Mouse (Mus musculus) MN1 (cell line): ENCODE data around the gene Cenpi.
"Not testable (repeated sequence)": the region's sequence is repeated elsewhere in the genome, so short reads cannot be mapped to it uniquely, and the experiment has no call there.

Source experiments
- DNase-seq: peaks from one replicate; pipeline ENCODE4 v3.0.0-alpha.2; 2016; ENCODE audit warnings: low spot score

Gene Cenpi

DNA sequence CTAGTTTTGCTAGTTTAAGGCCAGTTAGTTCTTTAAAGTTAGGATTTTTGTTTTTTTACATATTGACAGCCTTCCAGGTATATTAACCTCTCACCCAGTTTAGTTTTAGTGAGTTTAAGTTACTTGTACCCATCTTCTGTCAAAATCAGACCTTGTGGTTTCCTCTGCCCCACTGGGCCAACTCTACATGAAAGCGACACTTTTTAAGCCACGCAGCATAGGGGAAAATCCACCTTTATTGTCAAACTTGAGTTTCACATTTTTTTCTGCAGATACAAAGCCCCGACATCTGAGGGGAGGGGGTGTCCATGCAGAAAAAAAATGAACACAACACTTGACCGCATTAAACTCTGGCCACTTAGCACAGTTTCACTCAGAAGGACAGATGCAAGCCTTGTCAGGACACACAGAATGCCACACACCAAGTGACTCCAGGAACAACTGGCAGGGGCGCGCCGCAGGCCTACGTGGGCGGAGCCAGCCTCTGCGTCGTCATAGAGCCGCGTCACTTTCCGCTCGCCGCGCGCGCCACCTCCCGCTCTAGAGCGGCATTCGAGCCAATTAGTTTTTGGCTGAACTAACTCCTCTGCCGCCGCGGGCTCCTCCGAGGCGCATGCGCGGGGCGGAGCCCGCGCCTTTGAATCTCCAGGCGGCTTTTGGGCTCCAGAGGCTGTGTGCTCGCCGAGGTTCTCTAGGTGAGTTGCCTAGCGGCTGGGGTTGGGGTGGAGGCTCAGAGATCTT, at the start of gene Cenpi:
Cenpi (plus strand) TSS at position 551 of the 741 bp plus-strand sequence.
- DNase-seq, result peak; percentile 90

DNA sequence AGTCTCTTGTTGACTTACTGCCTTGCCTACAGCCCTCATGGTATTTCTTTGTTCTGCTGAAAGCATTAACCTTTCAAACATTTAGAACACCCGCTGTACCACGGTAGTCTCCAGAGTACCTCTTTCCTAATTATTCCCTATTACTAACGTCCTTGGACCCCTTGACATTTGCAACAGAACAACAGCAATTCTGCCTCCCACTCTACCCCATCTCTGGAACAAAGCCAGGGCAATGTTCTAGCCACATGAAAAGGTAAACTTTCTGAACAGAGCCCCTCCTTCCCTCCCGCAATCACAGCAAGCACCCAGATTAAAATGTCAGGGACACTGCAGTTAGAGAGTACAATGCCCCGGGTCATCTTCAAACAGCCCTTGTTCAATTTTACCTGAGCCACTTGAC, 46.7 kb upstream of the Cenpi start:
- DNase-seq, result no peak

DNA sequence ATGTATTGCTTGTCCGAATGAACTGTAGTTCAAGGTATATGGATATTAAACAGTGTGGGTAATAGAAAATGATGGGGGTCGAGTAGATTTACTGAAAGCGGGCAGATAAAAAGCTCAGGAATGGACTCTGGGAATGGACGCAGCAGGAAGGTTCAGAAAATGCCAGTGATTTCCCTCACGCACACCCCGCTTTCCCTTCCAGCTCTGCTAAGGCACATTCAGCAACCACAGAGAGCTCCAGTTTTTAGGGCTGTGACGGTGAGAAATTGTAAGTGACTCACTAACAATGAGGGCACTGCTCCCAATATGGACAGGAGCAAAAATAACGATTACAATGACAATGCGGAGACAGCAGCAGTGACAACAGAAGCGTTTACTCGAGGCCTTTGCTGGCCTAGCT, 45.8 kb upstream of the Cenpi start:
- no peak for DNase-seq

DNA sequence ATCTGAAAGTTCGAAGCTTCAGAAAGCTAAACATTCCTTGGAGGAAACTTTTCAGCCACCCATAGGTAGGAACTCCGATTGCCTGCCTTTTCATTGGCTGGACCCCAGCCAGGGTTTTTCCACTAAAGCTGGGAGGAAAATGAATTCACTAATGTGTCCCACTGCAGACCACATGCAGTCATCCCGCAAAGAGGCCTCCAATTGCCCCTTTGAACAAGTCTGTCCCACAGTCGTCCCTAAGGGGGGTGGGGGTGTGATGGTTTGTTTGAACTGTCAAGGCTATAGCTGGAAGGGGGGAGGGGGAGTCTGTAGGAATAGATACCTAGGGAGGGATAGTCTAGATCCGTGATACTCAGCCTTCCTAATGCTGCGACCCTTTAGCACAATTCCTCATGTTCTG, 32.2 kb upstream of the Cenpi start:
- DNase-seq, result no peak

DNA sequence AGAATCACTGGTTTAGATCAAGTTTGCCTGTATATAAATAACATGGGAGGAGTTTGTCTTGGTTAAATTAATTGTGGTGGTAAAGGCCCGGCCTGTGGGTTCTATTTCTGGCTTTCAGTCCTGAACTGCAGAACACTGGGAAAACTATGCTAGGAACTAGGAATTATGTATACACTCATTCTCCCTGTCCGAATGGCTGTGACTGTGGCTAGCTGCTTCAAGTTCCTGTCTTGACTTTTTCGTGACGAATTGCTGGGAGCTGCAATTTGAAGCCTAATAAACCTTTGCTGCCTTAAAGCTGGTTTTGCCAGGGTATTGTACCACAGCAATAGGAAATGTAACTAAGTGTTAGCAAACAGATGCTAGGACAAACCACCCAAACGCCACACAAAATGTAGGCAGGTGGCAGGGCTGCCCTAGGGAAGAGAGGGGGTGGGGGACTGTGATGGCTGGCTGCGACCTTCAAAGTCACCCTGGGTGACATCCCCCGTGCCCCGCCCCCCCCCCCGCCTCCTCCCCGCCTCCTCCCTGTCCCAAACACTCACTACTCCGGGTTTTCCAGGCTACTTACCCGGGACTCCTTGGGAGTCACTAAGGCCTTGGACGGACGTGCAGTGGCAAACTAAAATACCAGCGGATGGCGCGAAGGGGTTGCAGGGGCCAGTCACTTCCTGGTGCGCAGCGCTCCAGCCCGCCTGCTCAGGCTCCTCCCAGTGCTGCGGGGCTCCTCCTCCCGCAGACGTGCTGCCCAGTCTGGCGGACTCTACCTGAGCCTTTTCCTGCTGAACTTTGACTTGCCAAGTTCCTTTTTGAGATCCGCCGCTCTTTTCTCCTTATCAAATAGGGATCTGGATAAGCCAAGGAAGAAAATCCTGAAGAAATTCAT, 31.4 kb upstream of the Cenpi start, which contains the start of gene Trmt2b:
Trmt2b (minus strand) TSS at position 710 of the 886 bp plus-strand sequence.
- DNase-seq, result peak; percentile 49

DNA sequence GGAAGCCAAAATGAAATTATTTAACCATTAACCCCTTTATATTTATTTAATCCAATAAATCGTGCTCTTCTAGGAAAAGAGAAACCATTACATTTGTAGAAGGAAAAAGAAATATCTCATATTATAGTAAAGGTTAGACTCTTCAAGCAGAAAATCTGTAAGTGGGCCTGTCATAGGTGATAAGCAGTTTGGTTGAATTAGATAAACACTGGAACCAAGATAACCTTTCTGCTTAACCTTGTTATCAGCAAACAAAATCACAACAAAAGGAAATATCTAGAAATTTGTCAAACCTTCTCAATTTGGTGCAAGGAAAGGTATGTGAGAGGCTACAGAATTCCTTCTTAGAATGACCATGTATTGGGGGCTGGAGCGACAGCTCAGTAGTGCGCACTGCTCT, 27.4 kb upstream of the Cenpi start:
- DNase-seq, result no peak

DNA sequence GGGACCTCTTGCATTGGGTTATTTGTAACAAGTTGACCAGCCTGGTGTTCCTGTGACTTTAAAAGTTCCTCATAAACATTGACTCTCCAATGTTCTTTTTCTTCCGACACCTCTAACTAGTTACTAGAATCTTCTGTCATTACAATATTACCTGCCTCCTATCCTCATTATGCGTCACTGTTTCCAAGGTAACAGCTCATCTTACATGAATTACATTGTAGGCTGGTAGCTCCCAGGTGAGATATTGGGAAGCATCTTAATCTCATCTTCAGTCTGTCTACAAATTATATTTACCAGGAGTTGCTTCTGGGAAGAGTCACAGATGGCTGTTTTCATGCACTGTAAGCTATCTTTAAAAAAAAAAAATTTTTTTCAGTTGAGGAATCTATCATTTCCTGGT, 22.8 kb upstream of the Cenpi start:
- DNase-seq, result no peak

DNA sequence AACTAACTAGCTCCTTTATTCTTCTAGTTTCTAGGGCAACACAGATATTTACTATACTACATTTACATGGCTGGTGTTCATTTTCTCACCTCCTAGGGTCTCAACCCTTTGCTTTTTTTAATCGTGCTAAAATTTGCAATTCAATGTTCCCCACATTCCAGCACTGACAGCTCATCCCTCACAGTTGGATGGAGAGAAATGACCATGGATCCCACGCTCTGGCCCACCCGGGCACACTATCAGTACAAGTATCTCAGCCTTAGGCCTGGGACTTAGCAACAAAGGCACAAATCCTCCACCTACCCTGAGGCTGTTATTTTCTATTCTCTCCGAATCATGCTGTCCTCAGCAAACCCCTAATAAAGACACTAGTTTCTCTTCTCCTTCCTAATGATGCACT, 22.1 kb upstream of the Cenpi start:
- DNase-seq, result no peak

DNA sequence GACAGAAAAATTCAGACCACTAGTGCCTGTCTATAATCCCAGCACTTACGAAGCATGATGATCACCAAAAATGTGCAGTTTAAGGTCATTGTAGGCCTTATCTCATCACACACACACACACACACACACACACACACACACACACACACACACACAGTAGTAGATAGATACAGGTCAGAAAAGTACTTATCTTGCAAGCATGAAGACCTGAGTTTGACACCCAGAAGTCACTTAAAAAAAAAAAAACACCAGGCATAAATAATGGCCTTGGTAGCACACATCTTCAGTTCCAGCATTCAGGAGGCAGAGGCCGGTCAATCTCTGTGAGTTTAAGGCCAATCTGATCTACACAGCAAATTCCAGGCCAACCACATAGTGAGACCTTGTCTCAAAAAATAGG, 20.6 kb upstream of the Cenpi start:
- no peak for DNase-seq

DNA sequence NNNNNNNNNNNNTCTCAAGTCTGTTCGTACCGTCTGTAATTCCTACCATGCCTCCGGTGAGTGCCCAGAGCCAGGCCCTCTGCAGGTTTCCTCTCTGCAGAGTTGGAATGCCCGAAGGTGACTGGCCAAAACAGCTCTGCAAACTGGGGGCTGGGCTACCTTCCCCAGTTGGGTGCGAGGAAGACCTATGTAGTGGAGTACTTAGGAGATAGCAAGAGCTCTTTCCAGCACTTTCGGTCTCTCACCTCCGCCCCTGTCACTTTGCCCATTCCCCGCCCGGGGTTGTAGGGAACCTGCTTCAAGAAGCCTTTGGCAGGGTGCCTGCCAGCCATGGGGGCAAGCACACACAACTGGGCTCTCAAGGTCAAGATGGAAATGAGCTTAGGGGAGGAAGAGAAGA, 11.6 kb upstream of the Cenpi start:
- DNase-seq, result no peak

DNA sequence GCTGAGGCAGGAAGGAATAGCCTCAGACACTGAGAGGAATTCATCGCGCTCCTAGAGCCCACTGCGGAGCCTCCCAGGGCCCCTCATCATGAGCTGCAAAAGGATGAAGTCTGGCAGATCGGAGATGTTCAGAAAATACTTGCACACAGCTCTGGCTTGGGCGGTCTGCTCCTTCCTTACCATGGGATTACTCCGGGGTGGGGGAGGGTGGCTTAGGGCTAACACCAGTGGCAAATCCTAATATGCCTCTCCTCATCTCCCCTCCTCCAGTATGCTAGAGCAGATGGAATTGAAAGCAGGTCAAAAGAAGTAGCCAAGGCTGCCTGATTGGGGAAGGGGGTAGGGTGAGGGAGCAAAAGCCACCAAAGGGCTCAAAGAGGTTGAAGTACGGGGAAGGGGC, 11.1 kb upstream of the Cenpi start:
- no peak for DNase-seq

DNA sequence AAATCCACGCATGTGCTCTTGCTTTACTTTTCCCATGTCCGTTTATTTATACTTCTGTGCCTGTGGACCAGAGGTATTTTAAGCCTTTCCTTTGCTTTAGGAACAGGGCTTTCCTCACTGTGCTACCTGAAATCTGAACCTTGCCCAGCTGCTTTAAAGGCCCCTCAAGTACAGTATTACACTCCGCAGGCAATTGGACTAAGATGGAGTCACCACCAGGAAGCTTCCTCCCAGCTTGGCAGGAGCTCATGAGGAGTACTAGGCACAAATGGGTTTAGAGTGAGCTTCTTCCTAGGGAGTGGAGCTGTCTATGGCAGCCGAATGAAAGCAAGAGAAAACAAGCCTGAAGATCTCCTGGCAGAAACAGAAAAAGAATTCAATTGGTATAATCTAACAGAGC, 10.7 kb upstream of the Cenpi start:
- DNase-seq, result no peak

DNA sequence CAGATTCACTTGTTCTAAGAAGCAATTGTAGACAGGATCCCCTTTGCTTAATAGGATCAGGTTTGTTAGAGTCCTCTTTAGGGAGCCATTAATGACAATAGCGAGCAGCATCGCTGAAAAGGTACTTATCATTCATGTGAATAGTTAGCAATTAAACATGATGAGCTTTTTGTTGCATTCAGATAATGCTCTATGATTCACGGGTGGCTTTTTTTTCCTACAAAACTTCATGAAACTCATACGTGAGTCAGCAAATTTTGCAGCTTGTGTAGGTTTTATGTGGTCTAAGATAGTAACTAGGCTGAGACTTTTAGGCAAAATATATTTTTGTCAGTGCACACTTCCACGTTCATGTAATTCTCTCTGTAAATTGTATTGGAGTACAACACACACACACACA, 7.7 kb upstream of the Cenpi start:
- DNase-seq, result no peak

DNA sequence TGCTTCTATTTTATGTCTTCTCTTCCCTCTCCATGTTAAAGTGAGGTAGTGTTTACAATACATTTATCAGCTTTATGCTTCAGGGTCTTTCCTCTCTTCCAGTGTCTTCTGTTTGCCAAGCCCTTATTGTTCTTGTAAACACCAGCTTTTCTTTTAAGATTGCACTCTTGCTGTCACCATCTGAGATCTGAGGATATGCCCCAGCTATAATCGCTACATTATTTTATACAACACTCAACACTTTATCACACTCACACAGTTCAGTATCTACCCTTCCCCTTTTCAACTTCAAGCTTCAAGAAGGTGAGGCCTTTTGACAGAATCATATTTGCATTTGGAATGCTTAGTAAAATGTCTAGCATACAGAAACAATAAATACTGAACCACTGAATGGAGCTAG, 4.6 kb upstream of the Cenpi start:
- DNase-seq, result no peak

DNA sequence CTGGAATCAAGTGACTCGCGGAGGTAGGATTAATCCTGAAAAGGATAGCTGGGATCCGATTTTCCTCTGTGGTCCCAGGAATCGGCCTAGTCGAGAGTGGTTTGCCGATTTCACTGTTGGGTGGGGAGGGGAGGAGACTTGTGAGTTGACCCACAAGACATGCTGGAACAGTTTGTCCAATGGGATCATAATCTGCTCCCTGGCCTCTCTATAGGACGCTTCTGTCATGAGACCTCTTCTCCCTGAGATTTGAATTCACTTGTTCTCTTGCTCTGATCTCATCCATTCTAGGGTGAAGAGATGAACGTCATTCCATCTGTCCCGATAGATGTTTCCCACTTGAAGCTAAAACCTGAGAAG, 371 bp downstream of the Cenpi start:
- no peak for DNase-seq

DNA sequence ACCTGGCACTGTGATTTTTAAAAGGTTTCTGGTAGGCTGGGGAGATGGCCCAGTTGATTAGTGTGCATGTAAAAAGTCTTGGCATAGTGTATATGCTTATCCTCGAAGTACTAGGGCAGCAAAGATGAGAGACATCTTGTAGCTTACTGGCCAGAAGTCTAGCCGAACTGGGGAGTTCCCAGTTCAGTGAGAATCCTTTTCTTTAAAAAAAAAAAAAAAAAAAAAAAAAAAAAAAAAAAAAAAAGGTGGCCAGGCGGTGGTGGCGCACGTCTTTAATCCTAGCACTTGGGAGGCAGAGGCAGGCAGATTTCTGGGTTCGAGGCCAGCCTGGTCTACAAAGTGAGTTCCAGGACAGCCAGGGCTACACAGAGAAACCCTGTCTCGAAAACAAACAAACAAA, 3.3 kb downstream of the Cenpi start:
- DNase-seq, result not testable (repeated sequence)

DNA sequence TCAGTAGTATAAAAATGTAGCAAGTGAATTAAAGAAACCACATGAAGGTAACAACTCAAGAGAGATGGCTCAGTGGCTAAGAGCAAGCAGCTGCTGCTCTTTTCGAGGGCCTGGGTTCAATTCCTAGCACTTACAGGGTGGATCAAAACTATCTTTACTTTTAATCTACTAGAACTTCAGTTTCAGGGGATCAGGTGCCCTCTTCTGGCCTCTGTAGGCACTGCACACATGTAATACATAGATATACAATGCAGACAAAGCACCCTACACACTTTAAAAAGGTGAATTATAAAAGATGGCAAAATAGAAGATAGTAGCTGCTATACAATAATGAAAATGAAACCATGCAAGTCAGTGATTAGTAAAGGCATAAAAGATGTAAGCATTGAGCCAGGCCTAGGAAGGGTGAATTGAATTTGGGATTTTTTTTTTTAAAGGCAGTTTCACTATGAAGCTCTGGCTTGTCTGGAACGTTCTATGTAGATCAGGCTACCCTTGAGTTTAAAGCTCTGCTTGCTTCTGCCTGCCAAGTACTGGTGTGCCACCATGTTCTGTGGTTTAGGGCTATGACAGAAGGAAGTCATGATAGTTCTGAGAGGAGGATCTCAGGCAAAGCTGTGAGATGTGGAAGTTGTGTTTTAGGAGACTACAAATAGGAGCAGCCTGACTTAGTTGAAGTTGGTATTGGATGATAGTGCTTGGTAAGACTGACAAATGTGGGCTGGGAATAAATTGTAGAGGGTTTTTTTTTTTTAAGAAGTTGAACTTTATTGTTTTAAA, 11.5 kb downstream of the Cenpi start:
- DNase-seq, result no peak

DNA sequence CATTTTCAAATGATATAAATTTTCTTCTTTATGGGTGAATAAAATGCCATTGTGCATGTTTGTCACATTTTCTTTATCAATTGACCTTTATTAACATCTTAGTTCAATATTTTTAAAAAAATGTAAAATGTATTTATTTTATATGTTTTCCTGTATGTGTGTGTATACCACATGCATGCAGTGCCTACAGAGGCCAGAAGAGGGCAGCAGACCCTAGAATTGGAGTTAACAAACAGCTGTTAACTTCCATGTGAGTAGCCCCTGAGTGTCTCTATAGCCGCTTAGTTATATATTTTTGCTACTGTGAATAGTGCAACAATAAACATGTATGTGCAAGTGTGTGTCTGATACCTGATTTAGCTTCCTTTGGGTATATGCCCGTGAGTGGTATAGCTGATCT, 25.4 kb downstream of the Cenpi start:
- DNase-seq, result no peak

DNA sequence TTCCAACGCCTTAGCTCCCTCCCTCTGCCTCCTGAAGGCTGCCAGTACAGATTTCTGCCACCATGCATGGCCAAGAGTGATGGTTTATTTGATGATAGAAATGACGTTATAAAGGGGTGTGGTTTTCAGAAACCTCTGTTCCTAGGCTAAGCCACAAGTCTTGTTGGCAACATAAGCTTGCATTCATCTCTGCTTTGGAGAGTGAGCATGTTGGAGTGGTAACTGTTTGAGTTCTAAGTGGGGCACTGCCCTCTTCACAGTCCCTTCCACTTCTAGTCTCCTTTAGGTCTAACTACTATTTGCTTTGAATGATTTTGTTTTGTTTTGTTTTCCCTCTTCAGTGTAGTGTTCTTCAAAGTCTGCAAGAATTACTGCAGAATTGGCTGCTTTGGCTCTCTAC, 34.9 kb downstream of the Cenpi start:
- no peak for DNase-seq

DNA sequence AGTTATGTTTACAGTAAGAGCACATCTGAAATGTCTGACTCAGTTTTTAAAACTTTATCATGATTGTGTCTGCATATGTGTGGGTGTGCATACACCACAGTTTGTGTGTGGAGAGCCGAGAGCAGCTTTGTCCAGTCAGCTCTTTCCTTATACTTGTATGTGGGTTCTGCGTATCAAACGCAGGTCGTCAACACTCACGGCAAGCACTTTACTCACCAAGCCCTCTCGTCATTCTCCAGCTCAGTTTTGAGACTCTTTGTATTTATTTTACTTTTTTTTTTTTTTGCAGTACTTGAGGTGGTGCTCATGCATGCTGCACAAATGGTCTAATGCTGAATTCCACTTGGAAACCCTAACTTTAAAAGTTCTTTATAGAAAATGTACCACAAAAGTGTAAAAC, 42.3 kb downstream of the Cenpi start:
- no peak for DNase-seq

DNA sequence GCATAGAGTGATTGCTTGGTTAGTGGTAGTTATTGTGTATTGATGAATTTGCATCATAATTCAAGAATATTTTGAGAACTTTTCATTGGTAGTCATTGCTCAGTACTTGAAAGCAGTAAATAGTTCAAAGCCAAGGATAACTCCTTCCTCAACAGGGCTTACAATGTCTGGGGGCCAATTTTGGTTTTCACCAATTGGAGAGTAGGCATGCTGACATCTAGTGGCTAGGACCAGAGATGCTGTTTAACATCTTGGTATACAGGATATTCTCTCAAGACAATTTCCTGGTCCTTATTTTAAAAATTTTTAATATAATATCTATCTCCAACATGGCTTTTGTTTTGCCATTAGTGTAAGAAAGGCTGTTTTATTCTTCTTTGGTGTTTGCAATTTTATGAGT, 46.0 kb downstream of the Cenpi start:
- no peak for DNase-seq

DNA sequence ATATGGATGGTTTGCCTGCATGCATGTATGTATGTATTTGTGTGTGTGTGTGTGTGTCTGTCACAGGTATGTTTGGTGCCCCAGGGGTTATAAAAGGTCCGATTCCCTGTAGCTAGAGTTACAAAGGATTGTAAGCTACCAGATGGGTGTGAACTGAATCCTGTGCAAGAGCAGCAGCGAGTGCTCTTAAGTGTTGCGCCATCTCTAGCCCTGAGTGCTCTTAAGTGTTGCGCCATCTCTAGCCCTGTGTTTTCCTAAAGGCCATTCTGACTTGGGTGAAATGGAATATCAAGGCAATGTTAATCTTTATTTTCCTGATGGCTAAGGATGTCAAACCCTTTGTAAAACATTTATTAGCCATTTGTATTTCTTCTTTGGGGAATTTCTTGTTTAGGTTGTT, 51.5 kb downstream of the Cenpi start:
- no peak for DNase-seq

DNA sequence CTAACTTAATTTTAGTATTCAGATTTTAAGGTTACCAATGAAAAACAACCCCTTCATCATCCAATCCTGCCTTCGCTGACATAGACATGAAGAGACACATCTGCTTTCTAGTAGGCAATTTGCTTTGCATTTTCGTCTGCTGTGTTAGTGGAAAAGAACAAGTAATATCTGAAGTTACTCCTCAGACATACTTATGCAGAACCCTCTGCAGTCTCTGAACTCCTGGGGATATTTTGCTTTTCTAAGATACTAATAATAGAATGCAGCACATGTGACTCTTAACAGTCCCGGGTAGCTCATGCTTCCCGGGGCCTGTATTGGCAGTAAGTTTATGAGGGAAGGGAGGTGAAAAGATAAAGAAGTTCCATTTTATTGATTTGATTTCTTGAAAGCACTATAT, 54.3 kb downstream of the Cenpi start:
- no peak for DNase-seq
